Mouse (Mus musculus): ENCODE measurements around the gene Olfr1555-ps1.
"Not testable (repeated sequence)": the region's sequence is repeated elsewhere in the genome, so short reads cannot be mapped to it uniquely, and the experiment has no call there.

Gene Olfr1555-ps1

DNA sequence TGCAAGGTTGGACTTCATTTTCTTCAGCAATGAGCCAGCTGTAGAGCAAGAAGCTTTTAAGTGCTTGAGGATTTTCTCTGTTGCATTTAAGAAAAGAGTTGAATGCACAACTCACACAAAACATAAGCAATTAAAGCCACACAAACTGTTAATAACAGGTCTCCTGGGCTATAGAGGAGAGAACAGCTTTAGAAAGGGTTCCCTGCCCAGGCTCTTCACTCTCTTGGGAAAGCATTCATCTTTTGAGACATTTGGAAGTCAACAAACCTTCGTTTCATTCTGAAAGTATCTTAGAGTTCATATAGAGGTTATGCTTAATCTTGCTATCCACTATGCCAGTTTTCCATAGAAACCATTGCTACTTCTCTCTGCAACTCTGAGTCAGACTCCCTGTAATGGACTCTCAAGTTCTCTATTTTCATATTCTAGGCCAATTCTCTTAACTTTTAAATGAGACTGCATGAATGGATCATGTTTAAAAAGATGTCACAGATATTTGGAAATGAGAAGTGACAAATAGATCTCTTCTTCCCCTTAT lies at the start of gene Olfr1555-ps1:
TSS of gene Olfr1555-ps1 (minus strand) at position 51 of the 538 bp plus-strand sequence.
- not testable (repeated sequence) for DNase-seq

DNA sequence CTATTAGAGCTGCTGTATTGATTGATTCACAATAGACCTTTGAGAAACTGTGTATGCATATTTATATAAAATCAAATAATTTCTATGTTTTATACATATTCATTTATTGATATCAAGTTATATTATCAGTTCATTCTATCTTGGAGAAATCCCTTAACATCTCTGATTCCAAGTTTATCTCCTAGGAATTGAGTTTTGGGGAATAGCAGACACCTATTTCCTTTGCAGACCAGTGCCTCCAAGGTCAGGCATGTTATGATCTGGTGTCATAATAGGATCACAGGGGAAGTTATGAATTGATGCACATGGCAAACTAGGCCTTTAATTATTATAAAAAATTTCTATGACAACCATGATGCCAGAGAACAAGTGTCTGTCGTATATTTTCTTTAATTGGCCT lies 30.4 kb upstream of the Olfr1555-ps1 start, which contains the start of gene Olfr1431:
TSS of gene Olfr1431 (plus strand) at position 301 of the 400 bp plus-strand sequence.
- DNase-seq: no peak

DNA sequence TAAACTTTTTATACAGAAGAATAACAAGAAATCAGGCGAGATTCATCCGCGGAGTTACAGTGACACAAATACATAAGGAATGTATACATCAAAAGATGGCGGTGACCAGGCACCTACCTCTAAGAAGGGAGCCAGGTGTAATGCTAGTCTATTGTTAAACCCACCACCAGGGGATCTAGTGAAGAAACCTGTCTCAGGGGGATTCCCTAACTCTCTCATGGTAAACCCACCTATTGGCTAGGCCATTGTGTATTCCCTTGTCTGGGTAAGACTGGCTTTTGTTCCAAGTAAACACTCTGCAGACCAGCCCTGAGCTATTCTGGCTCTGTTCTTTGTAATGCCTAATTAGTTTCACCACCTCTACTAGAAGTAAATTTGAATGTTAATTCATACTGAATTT lies 29.2 kb upstream of the Olfr1555-ps1 start:
- DNase-seq: not testable (repeated sequence)

DNA sequence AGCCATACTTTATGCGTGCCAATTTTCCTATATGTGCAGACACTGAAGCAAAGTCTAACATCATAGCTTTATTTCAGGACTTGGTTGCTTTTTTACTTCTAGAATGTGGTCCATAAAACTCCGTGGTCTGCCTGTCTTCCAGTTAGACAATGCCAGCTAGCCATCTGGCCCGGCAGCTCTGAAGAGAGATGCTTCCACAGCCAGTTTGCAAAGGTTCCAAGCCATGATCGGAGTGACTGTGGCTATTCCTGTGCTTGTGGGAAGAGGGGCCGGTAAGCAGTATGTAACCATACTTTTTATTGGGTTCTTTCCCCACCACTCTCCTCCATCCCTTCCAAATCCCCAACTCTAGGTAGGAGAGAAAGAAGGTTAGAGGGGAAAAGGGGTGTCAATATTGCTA lies 5.5 kb upstream of the Olfr1555-ps1 start:
- DNase-seq: not testable (repeated sequence)

DNA sequence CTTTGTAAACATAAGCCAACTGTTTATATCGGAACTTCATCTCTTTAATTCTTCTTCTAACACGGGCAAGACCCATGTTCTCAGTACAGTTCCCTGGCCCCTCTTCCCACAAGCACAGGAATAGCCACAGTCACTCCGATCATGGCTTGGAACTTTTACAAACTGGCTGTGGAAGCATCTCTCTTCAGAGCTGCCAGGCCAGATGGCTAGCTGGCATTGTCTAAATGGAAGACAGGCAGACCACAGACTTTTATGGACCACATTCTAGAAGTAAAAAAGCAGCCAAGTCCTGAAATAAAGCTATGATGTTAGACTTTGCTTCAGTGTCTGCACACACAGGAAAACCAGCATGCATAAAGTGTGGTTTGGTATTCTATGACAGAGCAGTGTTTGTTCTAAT lies 24.5 kb downstream of the Olfr1555-ps1 start:
- no peak for DNase-seq

DNA sequence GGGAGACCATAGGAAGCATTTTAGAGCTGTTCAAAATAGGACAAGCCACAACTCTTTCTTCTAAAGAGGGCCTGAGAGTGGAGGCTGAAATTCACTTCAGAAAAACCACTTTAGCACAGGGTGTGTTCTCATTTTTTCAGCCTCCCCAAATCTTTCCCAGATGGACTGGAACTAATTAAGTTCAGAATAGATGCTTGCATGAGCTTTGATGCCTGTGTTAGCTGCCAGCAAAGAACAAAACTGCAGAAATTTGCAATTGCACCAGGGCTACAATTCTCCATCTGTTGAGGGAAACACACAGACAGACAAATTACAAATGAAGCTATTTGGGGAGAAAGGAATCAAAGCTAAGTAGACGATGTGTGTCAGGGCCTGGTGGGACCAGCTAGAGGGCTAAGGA lies 26.6 kb downstream of the Olfr1555-ps1 start:
- DNase-seq: no peak

DNA sequence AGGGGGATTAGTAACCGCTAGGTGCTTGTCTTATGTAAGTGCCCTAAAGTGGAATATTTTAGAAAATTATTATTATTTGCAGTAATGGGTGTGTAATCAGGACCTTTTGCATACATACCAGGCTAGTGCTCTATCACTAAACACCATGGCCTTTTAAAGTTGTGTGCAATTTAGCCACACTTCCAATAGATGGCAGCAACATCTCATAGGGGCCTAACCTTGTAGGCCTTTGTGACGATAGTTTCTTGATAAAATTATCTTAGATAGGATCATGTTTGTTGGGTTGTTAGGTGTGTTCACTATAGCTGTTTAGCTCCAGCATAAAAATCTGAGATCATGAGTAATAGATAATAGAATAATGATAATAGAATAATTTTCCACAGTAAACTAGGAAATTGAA lies 35.6 kb downstream of the Olfr1555-ps1 start:
- no peak for DNase-seq

DNA sequence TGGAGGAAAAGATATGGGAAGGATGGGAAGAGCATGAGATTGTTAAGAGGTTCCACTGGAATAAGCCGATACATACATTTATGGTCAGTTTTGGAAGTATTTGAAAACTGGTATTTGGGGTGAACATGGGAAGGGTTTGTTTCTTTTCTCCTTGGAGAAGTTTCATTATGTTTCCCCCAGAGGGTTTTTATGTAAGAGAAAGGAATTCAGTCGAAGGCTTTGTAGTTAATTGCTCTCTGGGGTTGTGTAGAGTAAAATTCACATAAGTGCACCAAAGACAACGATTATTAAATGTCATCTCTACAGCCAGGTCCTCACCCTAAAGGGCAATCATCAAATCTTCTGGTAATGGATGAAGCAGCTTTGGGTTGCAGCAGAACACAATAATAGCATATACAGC lies 46.8 kb downstream of the Olfr1555-ps1 start, which contains the start of gene Olfr76:
TSS of gene Olfr76 (minus strand) at position 101 of the 400 bp plus-strand sequence.
- no peak for DNase-seq

DNA sequence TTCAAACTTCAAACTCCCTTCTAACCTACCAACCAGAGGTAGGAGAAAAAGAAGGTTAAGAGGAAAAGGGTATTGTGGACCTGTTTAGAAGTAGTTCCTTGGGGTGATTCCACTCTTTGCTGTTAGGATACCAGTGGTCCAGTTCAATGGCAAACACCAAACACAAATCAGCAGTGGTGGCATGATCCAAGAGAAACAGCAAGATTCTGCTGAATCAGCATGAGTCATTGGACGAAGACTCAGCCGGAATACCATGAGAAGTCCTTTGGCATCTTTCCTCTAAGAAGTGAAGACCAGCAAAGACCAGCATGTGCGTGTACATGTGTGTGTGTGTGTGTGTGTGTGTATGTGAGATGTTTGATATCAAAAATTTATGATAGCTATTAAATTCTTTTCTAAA lies 53.4 kb downstream of the Olfr1555-ps1 start:
- no peak for DNase-seq

DNA sequence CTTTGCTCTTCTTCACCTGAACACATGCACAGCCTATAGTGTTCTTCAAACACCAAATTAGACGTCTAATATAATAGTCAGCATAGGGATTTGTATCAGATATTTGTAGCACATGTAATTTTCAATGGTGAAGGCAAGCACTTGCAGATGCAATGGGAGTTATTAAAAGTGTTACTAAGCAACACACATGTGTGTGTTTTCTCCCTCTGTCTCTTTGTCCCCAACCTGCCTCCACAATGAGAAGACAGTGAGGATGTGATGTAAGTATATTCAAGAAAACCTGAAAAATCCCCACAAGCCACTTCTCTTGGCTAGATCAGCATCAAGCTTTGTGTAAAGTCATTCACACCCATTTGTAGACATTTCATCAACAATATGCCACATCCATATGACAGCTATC lies 54.1 kb downstream of the Olfr1555-ps1 start, which contains the start of gene Olfr1428:
TSS of gene Olfr1428 (minus strand) at position 101 of the 400 bp plus-strand sequence.
- DNase-seq: no peak
